Mouse (Mus musculus) liver, adult 2 months (tissue): ENCODE data around the gene Prune2.

Experiments used
- CTCF ChIP-seq: fragments of 200-500 bp; IDR thresholded peaks from 2 replicates; pipeline ENCODE4 v1.5.1; 2011; ENCODE audit warnings: low read depth, low read length, control low read depth
- POLR2A ChIP-seq: fragments of 200-500 bp; IDR thresholded peaks from 2 replicates; pipeline ENCODE4 v1.6.1; 2011; ENCODE audit warnings: low read length, control low read depth; ENCODE audit not compliant: insufficient read depth; ENCODE audit errors: extremely low read depth

GRCm38 (mm10) chr19:17024748-17025147 lies 68.8 kb downstream of the Prune2 start:
- TF ChIP-seq POLR2A (no peak), CTCF (no peak)
